Mouse (Mus musculus): ENCODE results near the gene Dbi.

- TF ChIP-seq POLR2A (IDR thresholded peaks at IDR 0.05; ENCODE audit: insufficient read length, low read depth) (no peak), USF1 (IDR thresholded peaks at IDR 0.05; ENCODE audit: low read depth) (no peak), POLR2AphosphoS2 (IDR thresholded peaks at IDR 0.05; ENCODE audit: insufficient read length, low read depth) (no peak), MYOD1 (IDR thresholded peaks at IDR 0.05; ENCODE audit: control insufficient read depth in 1 of 3, insufficient read length in 2 of 3, low read depth in 2 of 3) (no peak), TCF12 (IDR thresholded peaks at IDR 0.05; ENCODE audit: insufficient read depth, poor library complexity, severe bottlenecking) (no peak), E2F4 (IDR thresholded peaks at IDR 0.05; ENCODE audit: insufficient read depth) (no peak), SRF (IDR thresholded peaks at IDR 0.05; ENCODE audit: control insufficient read depth, insufficient read length, low read depth) (no peak)
These were observed 47.1 kb upstream of the Dbi start for GRCm38 (mm10) chr1:120168016-120168415.

Data from myocyte (in vitro differentiated cells).